Mouse (Mus musculus) lung, embryonic 15.5 days (tissue): ENCODE measurements around the gene Erc1. TPM values are rescaled to one million over a fixed set of nuclear protein-coding genes. Genes with fewer than 3 reads are reported as not detected.
"Not testable (repeated sequence)": the region's sequence is repeated elsewhere in the genome, so short reads cannot be mapped to it uniquely, and the experiment has no call there.

Source experiments
- ATAC-seq: fragments of 200-750 bp; cut with Nextera tagmentation; 2 replicates; pipeline ENCODE4 v1.8.0; 2017; ENCODE audit warnings: moderate number of reproducible peaks, borderline replicate concordance; ENCODE audit not compliant: low FRiP score, low TSS enrichment; ENCODE audit errors: extremely low read depth
- H3K27ac ChIP-seq: fragments of 300-500 bp; sonication (generic); 2 replicates; pipeline ENCODE4 v1.5.1; 2015; ENCODE audit warnings: moderate library complexity, mild to moderate bottlenecking, inconsistent platforms
- H3K27me3 ChIP-seq: fragments of 300-500 bp; sonication (generic); 2 replicates; pipeline ENCODE4 v1.6.1; 2015; ENCODE audit warnings: inconsistent platforms
- H3K36me3 ChIP-seq: fragments of 300-500 bp; sonication (generic); 2 replicates; pipeline ENCODE4 v1.6.1; 2015; ENCODE audit warnings: inconsistent platforms
- H3K4me1 ChIP-seq: fragments of 300-500 bp; sonication (generic); 2 replicates; pipeline ENCODE4 v1.6.1; 2015; ENCODE audit warnings: inconsistent platforms
- H3K4me2 ChIP-seq: fragments of 300-500 bp; sonication (generic); 2 replicates; pipeline ENCODE4 v1.6.1; 2015; ENCODE audit warnings: inconsistent platforms, mild to moderate bottlenecking, moderate library complexity
- H3K4me3 ChIP-seq: fragments of 300-500 bp; sonication (generic); 2 replicates; pipeline ENCODE4 v1.5.1; 2015; ENCODE audit warnings: mild to moderate bottlenecking, inconsistent platforms
- H3K9ac ChIP-seq: fragments of 300-500 bp; sonication (generic); 2 replicates; pipeline ENCODE4 v1.6.1; 2015; ENCODE audit warnings: inconsistent platforms
- H3K9me3 ChIP-seq: fragments of 300-500 bp; sonication (generic); 2 replicates; pipeline ENCODE4 v1.6.1; 2016; ENCODE audit warnings: inconsistent platforms
- WGBS: fragments of 180-500 bp; shearing (Covaris S2); methylation state at CpG from one replicate; pipeline ENCODE4 v1.1.7; 2015; 5-methylcytosine and 5-hydroxymethylcytosine counted together
- polyA plus RNA-seq: library from polyadenylated mRNA; unstranded; fragments of >200 nt; fragmentation: Nextera tagmentation; extraction: Ambion mirVana; gene quantifications from 2 replicates; pipeline ENCODE4 v1.2.1, GENCODE M21; 2015

Erc1 gene
- polyA plus RNA-seq, 1 experiment from 2014 or later: 19.6 TPM

- Histone ChIP-seq H3K9ac (peak overlapping the region; percentile 93), H3K4me1 (peaks cover 15% of the 10 kb centered on the region), H3K4me3 (peak overlapping the region; percentile 99), H3K27ac (peak overlapping the region; percentile 97; the same call in 1 of the 2 replicates), H3K36me3 (no peaks in the 10 kb centered on the region), H3K9me3 (no peaks in the 10 kb centered on the region), H3K4me2 (peak overlapping the region; percentile 77), H3K27me3 (no peaks in the 10 kb centered on the region)
- ATAC-seq: no peak
- 25% methylated on average over 11 of the region's 11 CpGs for WGBS
These were observed 1.0 kb downstream of the Erc1 start for GRCm38 (mm10) chr6:119846751-119847517.

DNA sequence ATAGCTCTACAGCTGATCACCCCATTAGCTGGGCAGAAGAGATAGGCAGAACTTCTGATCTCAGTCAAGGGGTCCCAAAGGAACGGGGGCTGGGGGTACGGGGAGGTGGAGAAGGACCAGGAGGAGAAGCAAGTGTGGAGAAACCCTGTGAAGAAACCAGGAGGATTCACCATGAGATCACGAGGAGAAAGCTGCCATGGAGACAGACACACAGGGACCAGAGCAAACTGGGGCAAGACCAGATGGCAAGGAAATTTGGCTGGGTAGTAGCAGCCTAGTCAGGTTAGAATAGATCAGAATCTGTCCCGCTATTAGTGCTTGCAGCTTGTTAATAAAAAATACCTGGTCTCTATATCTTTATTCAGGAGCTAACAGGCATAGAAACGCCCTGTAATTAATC is 18.0 kb downstream of the Erc1 start:
- no peak overlapping the region for H3K27ac ChIP-seq
- no peak for ATAC-seq
- no peaks in the 10 kb centered on the region for H3K36me3 ChIP-seq
- H3K4me3 ChIP-seq: no peak overlapping the region
- H3K27me3 ChIP-seq: no peaks in the 10 kb centered on the region
- no peaks in the 10 kb centered on the region for H3K9me3 ChIP-seq
- 83% methylated on average over 5 of the region's 5 CpGs for WGBS
- H3K9ac ChIP-seq: no peak overlapping the region
- no peak overlapping the region for H3K4me2 ChIP-seq
- 0 out of 2 replicates have a peak, but pooled peaks cover 7% of the 10 kb centered on the region for H3K4me1 ChIP-seq

DNA sequence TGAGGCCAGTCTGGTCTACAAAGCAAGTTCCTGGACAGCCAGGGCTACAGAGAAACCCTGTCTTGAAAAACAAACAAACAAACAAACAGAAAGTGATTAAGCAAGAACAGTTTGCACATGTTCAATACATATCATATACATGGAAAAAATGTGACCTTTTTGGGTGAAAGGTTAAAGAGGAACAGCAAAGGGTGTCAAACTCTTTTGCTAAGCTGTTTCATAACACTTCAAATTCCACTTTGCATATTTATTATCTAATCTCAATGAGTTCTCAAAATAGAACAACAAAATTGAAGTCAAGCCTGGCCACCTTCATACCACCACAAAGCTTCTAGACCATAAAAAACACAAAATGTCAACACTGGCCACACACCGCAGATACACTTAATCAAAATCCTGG is 19.8 kb downstream of the Erc1 start:
- no peak overlapping the region for H3K4me3 ChIP-seq
- H3K9ac ChIP-seq: no peak overlapping the region
- H3K9me3 ChIP-seq: no peaks in the 10 kb centered on the region
- no peaks in the 10 kb centered on the region; the same call in 1 of the 2 replicates for H3K36me3 ChIP-seq
- H3K27me3 ChIP-seq: no peaks in the 10 kb centered on the region
- 97% methylated on average over 1 of the region's 1 CpGs for WGBS
- no peak for ATAC-seq
- H3K4me2 ChIP-seq: no peak overlapping the region
- 0 out of 2 replicates have a peak, but pooled peaks cover 7% of the 10 kb centered on the region for H3K4me1 ChIP-seq
- no peak overlapping the region for H3K27ac ChIP-seq

DNA sequence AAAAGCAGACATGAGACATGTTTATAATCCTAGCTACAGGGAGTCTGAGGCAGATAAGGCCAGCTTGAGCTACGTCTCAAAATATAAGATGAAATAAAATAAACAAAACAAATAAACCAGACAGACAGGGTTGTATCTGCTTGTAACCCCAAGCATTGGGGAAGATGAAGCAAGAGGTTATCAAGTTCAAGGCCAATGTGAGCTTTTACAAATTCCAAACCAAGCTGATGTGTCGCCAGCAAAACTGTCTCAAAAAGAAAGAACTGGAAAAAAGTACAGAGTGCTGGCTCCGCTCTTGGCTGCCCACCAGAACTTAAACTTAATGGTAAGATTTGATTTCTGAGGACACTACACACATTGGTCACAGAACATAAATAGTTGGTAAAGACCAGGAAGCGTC is 21.3 kb downstream of the Erc1 start:
- ATAC-seq: no peak
- no peak overlapping the region for H3K4me3 ChIP-seq
- no peaks in the 10 kb centered on the region for H3K27me3 ChIP-seq
- no peak overlapping the region for H3K4me2 ChIP-seq
- H3K36me3 ChIP-seq: no peaks in the 10 kb centered on the region; the same call in 1 of the 2 replicates
- no peak overlapping the region for H3K9ac ChIP-seq
- 0 out of 2 replicates have a peak, but pooled peaks cover 7% of the 10 kb centered on the region for H3K4me1 ChIP-seq
- H3K27ac ChIP-seq: no peak overlapping the region
- WGBS: 69% methylated on average over 4 of the region's 4 CpGs
- H3K9me3 ChIP-seq: no peaks in the 10 kb centered on the region

GRCm38 (mm10) chr6:119822216-119822615 is 25.8 kb downstream of the Erc1 start:
- WGBS: 91% methylated on average over 1 of the region's 1 CpGs
- Histone ChIP-seq H3K27ac (no peak overlapping the region), H3K27me3 (no peaks in the 10 kb centered on the region), H3K4me1 (0 out of 2 replicates have a peak, but pooled peaks cover 3% of the 10 kb centered on the region), H3K4me2 (no peak overlapping the region), H3K4me3 (no peak overlapping the region), H3K9me3 (no peaks in the 10 kb centered on the region), H3K9ac (no peak overlapping the region), H3K36me3 (no peaks in the 10 kb centered on the region; the same call in 1 of the 2 replicates)
- ATAC-seq: no peak

GRCm38 (mm10) chr6:119821158-119821557 is 26.8 kb downstream of the Erc1 start:
- Histone ChIP-seq H3K27ac (no peak overlapping the region), H3K4me2 (no peak overlapping the region), H3K9me3 (no peaks in the 10 kb centered on the region), H3K4me3 (no peak overlapping the region), H3K9ac (no peak overlapping the region), H3K36me3 (no peaks in the 10 kb centered on the region; the same call in 1 of the 2 replicates), H3K4me1 (no peaks in the 10 kb centered on the region), H3K27me3 (no peaks in the 10 kb centered on the region)
- ATAC-seq: no peak
- WGBS: 84% methylated on average over 1 of the region's 1 CpGs

DNA sequence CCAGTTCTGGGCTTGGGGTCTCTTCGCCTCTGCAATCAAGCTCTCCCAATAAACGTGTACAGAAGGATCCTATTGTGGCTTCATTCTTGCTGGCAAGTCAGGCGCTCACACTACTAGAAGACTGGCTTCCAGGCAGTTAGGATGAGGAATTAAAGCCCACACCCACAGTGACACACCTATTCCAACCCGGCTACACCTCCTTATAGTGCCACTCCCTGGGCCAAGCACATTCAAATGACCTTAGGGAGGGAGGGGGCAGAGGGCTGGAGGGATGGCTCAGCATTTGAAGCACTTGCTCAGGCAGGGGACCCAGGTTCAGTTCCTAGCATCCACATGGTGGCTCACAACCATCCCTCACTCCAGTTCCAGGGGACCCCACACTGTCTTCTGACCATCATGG is 29.4 kb downstream of the Erc1 start:
- H3K4me2 ChIP-seq: no peak overlapping the region
- no peaks in the 10 kb centered on the region for H3K9me3 ChIP-seq
- no peak overlapping the region for H3K4me3 ChIP-seq
- no peak overlapping the region for H3K9ac ChIP-seq
- no peaks in the 10 kb centered on the region for H3K27me3 ChIP-seq
- WGBS: 96% methylated on average over 4 of the region's 4 CpGs
- no peak overlapping the region for H3K27ac ChIP-seq
- ATAC-seq: no peak
- H3K36me3 ChIP-seq: no peaks in the 10 kb centered on the region
- no peaks in the 10 kb centered on the region for H3K4me1 ChIP-seq

- 83% methylated on average over 4 of the region's 4 CpGs for WGBS
- Histone ChIP-seq H3K27me3 (no peaks in the 10 kb centered on the region), H3K9ac (no peak overlapping the region), H3K9me3 (no peaks in the 10 kb centered on the region), H3K36me3 (no peaks in the 10 kb centered on the region), H3K4me3 (no peak overlapping the region), H3K27ac (no peak overlapping the region), H3K4me2 (no peak overlapping the region), H3K4me1 (no peaks in the 10 kb centered on the region)
- ATAC-seq: no peak
These were observed 32.5 kb downstream of the Erc1 start for GRCm38 (mm10) chr6:119815426-119815825.

DNA sequence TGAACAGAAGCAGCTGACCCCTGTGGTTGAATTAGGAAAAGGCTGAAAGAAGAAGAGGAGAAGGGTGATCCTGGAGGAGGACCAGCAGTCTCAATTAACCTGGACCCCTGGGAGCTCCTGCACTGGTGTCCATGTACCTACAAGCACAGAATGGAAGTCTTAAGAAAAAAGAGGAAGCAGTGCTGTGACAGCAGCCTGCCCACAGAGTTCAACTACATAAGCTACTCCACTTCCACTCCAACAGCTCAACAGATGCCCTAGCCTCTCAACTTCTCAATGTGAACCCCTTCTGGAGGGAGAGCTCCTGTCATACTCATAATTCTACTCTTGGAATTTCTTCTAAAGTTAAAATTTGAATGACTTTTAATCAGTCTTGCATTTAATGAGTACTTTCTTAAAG is 34.9 kb downstream of the Erc1 start:
- not testable (repeated sequence) for H3K4me2 ChIP-seq, H3K27ac ChIP-seq, H3K36me3 ChIP-seq, H3K9me3 ChIP-seq, ATAC-seq, H3K4me3 ChIP-seq, H3K9ac ChIP-seq, H3K27me3 ChIP-seq, H3K4me1 ChIP-seq

GRCm38 (mm10) chr6:119808726-119809505 is 39.1 kb downstream of the Erc1 start:
- Histone ChIP-seq H3K9ac (no peak overlapping the region), H3K27me3 (no peaks in the 10 kb centered on the region), H3K9me3 (no peaks in the 10 kb centered on the region), H3K4me2 (no peak overlapping the region), H3K27ac (no peak overlapping the region), H3K36me3 (no peaks in the 10 kb centered on the region), H3K4me3 (no peak overlapping the region), H3K4me1 (no peaks in the 10 kb centered on the region)
- ATAC-seq: no peak
- 72% methylated on average over 2 of the region's 2 CpGs for WGBS

- no peaks in the 10 kb centered on the region for H3K27me3 ChIP-seq
- no peak overlapping the region for H3K9ac ChIP-seq
- H3K4me1 ChIP-seq: no peaks in the 10 kb centered on the region
- WGBS: 86% methylated on average over 2 of the region's 2 CpGs
- H3K27ac ChIP-seq: no peak overlapping the region
- no peak for ATAC-seq
- H3K9me3 ChIP-seq: no peaks in the 10 kb centered on the region
- H3K36me3 ChIP-seq: no peaks in the 10 kb centered on the region
- H3K4me2 ChIP-seq: no peak overlapping the region
- H3K4me3 ChIP-seq: no peak overlapping the region
These were observed 44.7 kb downstream of the Erc1 start for GRCm38 (mm10) chr6:119803239-119803638.

GRCm38 (mm10) chr6:119796911-119797486 is 51.0 kb downstream of the Erc1 start:
- Histone ChIP-seq H3K27ac (no peak overlapping the region), H3K4me2 (no peak overlapping the region), H3K9ac (no peak overlapping the region), H3K4me3 (no peak overlapping the region), H3K36me3 (no peaks in the 10 kb centered on the region), H3K9me3 (no peaks in the 10 kb centered on the region), H3K4me1 (no peaks in the 10 kb centered on the region), H3K27me3 (no peaks in the 10 kb centered on the region)
- 89% methylated on average over 12 of the region's 12 CpGs for WGBS
- no peak for ATAC-seq
